Mouse (Mus musculus) layer of hippocampus, adult 2 months (tissue): Measurements from ENCODE around the gene Btg1-ps1. TPM values are rescaled to one million over a fixed set of nuclear protein-coding genes. Genes with fewer than 3 reads are reported as not detected.
"Not testable (repeated sequence)": the region's sequence is repeated elsewhere in the genome, so short reads cannot be mapped to it uniquely, and the experiment has no call there.

ENCODE experiments used
- DNase-seq, 2 experiments: peaks; one replicate each; pipeline ENCODE4 v3.0.0; 2022; ENCODE audit warnings: low spot score in 2 of 2
- H3K27ac ChIP-seq: fragments of 200-600 bp; 2 replicates; pipeline ENCODE4 v1.8.1; 2022
- H3K4me3 ChIP-seq: fragments of 200-600 bp; 2 replicates; pipeline ENCODE4 v1.8.1; 2022; ENCODE audit warnings: mild to moderate bottlenecking
- CTCF ChIP-seq: fragments of 200-600 bp; conservative IDR thresholded peaks from 2 replicates; pipeline ENCODE4 v1.8.1; 2022; ENCODE audit warnings: antibody characterized with exemption, mild to moderate bottlenecking, moderate library complexity
- long read RNA-seq, 2 experiments: library from polyadenylated mRNA; stranded (forward); transcript quantifications; one replicate each; pipeline ENCODE4 v2.0.0; 2021; ENCODE audit warnings: borderline mapping rate in 2 of 2
- total RNA-seq, 2 experiments: library from RNA; stranded (reverse); gene quantifications; 2 replicates each; pipeline ENCODE4 v1.2.3; 2021

Btg1-ps1 gene
- total RNA-seq, result not detected
- long read RNA-seq, experiment 1, result 0 reads
- long read RNA-seq, experiment 2, result 0 reads

GRCm38 (mm10) chrX:38018597-38018996 is at the start of gene Btg1-ps1:
Gene Btg1-ps1, minus strand, starts transcription at chrX:38018815.
- not testable (repeated sequence) for H3K4me3 ChIP-seq, DNase-seq, H3K27ac ChIP-seq

GRCm38 (mm10) chrX:38066175-38066574 is 47.6 kb upstream of the Btg1-ps1 start, which contains the start of gene Rhox10:
Gene Rhox10, plus strand, starts transcription at chrX:38066475.
- DNase-seq, result no peak
- TF ChIP-seq CTCF, result no peak
- Histone ChIP-seq H3K4me3 (no peak within 1 kb of the TSS), H3K27ac (no peak within 1 kb of the TSS)

- Histone ChIP-seq H3K27ac (no peak overlapping the region), H3K4me3 (no peak overlapping the region)
- TF ChIP-seq CTCF, result peak; percentile 80
- DNase-seq, result no peak
These were observed 42.9 kb upstream of the Btg1-ps1 start for GRCm38 (mm10) chrX:38061544-38061943.

GRCm38 (mm10) chrX:38043014-38043413 is 24.4 kb upstream of the Btg1-ps1 start, which contains the start of gene Btg1-ps2:
Gene Btg1-ps2, minus strand, starts transcription at chrX:38043114.
- not testable (repeated sequence) for H3K27ac ChIP-seq, DNase-seq, H3K4me3 ChIP-seq

- DNase-seq, result no peak
- Histone ChIP-seq H3K4me3 (no peak overlapping the region), H3K27ac (no peak overlapping the region)
- no peak for TF ChIP-seq CTCF
These were observed 21.1 kb upstream of the Btg1-ps1 start for GRCm38 (mm10) chrX:38039666-38040065.

- no peak for DNase-seq
- no peak for TF ChIP-seq CTCF
- Histone ChIP-seq H3K27ac (no peak overlapping the region), H3K4me3 (no peak overlapping the region)
These were observed 15.2 kb upstream of the Btg1-ps1 start for GRCm38 (mm10) chrX:38033841-38034240.

GRCm38 (mm10) chrX:38008756-38009155 is 9.9 kb downstream of the Btg1-ps1 start:
- no peak overlapping the region for H3K4me3 ChIP-seq
- no peak for TF ChIP-seq CTCF
- H3K27ac ChIP-seq, result no peak overlapping the region
- DNase-seq, result no peak

Other genes starting within 250 kb of the Btg1-ps1 start
- not detected for gene Rhox5, start 214.0 kb downstream of the Btg1-ps1 start, total RNA-seq
- gene Rhox6, start 191.9 kb downstream of the Btg1-ps1 start, total RNA-seq, result not detected
- gene Rhox7a, start 187.1 kb downstream of the Btg1-ps1 start, total RNA-seq, result not detected
- gene Rhox8, start 139.9 kb downstream of the Btg1-ps1 start, total RNA-seq, result not detected
- not detected for gene Rhox7b, start 121.6 kb downstream of the Btg1-ps1 start, total RNA-seq
- not detected for gene Rhox9, start 117.0 kb downstream of the Btg1-ps1 start, total RNA-seq
- not detected for gene Btg1-ps2, start 24.3 kb upstream of the Btg1-ps1 start, total RNA-seq
- not detected for gene Rhox10, start 47.7 kb upstream of the Btg1-ps1 start, total RNA-seq
- gene Rhox11, start 66.3 kb upstream of the Btg1-ps1 start, total RNA-seq, result not detected
- gene Rhox12, start 92.1 kb upstream of the Btg1-ps1 start, total RNA-seq, result not detected
- gene Rhox13, start 102.4 kb upstream of the Btg1-ps1 start, total RNA-seq, result not detected
- gene Zbtb33, start 171.0 kb upstream of the Btg1-ps1 start, total RNA-seq, result 10 to 100 TPM; 23.0 to 24.7 TPM
- gene Tmem255a, start 233.6 kb upstream of the Btg1-ps1 start, total RNA-seq, result 10 to 100 TPM; 21.1 to 26.9 TPM